In genomic region chr14:54712861-54713260, GRCm38 (mm10) we compare ENCODE assay signal across 9 mouse cellular contexts. TPM values are rescaled to one million over a fixed set of nuclear protein-coding genes. Genes with fewer than 3 reads are reported as not detected.
DNase-seq lines count a peak whose midpoint lies in the region; ATAC-seq and TF ChIP-seq lines count a peak whose summit lies in the region.
"Had no signal": no experiment of that assay in that cellular context is flagged by ENCODE, and none has a peak within 500 bp of the region (broad histone marks: within the 10 kb centered on the region; RNA-seq: fewer than 3 reads in every experiment).

No protein-coding gene starts in this region.

- H3K9ac ChIP-seq in midbrain, embryonic 13.5 days (replicated peaks): 0 out of 2 replicates have a peak overlapping the region, but pooled peaks have one; percentile 19
- H3K9ac ChIP-seq in liver, embryonic 14.5 days (replicated peaks): no peak overlapping the region; the same call in 1 of the 2 replicates

- no peak for TF ChIP-seq EP300 in liver, embryonic 14.5 days (IDR thresholded peaks at IDR 0.05; ENCODE audit: low read depth)

- H3K36me3 ChIP-seq in midbrain, embryonic 13.5 days: no peaks in the 10 kb centered on the region
- no peaks in the 10 kb centered on the region for H3K36me3 ChIP-seq in midbrain, embryonic 10.5 days
- no peaks in the 10 kb centered on the region for H3K36me3 ChIP-seq in liver, embryonic 14.5 days (replicated peaks; ENCODE audit: control insufficient read depth, insufficient read depth, low read depth)

- H3K27me3 ChIP-seq in midbrain, embryonic 13.5 days: 0 out of 2 replicates have a peak, but pooled peaks cover 4% of the 10 kb centered on the region
- H3K27me3 ChIP-seq in midbrain, embryonic 10.5 days (ENCODE audit: low read depth, poor library complexity, severe bottlenecking): peaks cover 16% of the 10 kb centered on the region
- peaks cover 8% of the 10 kb centered on the region for H3K27me3 ChIP-seq in liver, embryonic 14.5 days (ENCODE audit: control insufficient read depth, insufficient read depth, low read length)

- no peak for ATAC-seq in midbrain, embryonic 13.5 days
- ATAC-seq in liver, embryonic 14.5 days (ENCODE audit: insufficient read depth): 0 out of 2 replicates have a peak, but pooled peaks have one; percentile 6

- H3K27ac ChIP-seq in midbrain, embryonic 13.5 days: no peak overlapping the region
- H3K27ac ChIP-seq in midbrain, embryonic 10.5 days (replicated peaks): no peak overlapping the region
- no peak overlapping the region; the same call in 1 of the 2 replicates for H3K27ac ChIP-seq in liver, embryonic 14.5 days

- TF ChIP-seq CTCF in liver, embryonic 14.5 days (IDR thresholded peaks at IDR 0.05; ENCODE audit: low read depth): no peak

- WGBS in midbrain, embryonic 13.5 days: 83% methylated on average over 8 of the region's 8 CpGs
- WGBS in midbrain, embryonic 10.5 days: 73% methylated on average over 8 of the region's 8 CpGs
- 19% methylated on average over 8 of the region's 8 CpGs for WGBS in liver, embryonic 14.5 days (ENCODE audit: insufficient replicate concordance)

- H3K9me3 ChIP-seq in midbrain, embryonic 13.5 days: no peaks in the 10 kb centered on the region
- H3K9me3 ChIP-seq in midbrain, embryonic 10.5 days (replicated peaks): no peaks in the 10 kb centered on the region
- no peaks in the 10 kb centered on the region for H3K9me3 ChIP-seq in liver, embryonic 14.5 days (ENCODE audit: control insufficient read depth, low read length)

- H3K4me1 ChIP-seq in midbrain, embryonic 13.5 days (replicated peaks): peaks cover 8% of the 10 kb centered on the region
- H3K4me1 ChIP-seq in midbrain, embryonic 10.5 days: peaks cover 11% of the 10 kb centered on the region
- peaks cover 0 to 11% of the 10 kb centered on the region in 2 experiments; a peak in 1 of 4 replicates for H3K4me1 ChIP-seq in liver, embryonic 14.5 days (replicated peaks; ENCODE audit: control insufficient read depth in 2 of 2, insufficient read depth in 2 of 2, low read length in 1 of 2)

- DNase-seq in adrenal gland, adult (ENCODE audit: inconsistent age in 2 of 2, low spot score in 1 of 2): peak; percentile 32 to 53
- no peak for DNase-seq in adrenal gland, adult 8-10 months
- DNase-seq in midbrain, embryonic 10.5 days (ENCODE audit: low spot score): no peak
- DNase-seq in liver, embryonic 14.5 days (ENCODE audit: low read depth in 3 of 3, low spot score in 3 of 3): no peak
- peak; percentile 42 to 64 for DNase-seq in natural killer cell, adult 2 months (ENCODE audit: low spot score in 2 of 2)
- no peak for DNase-seq in left cerebral cortex, adult 8-10 months (ENCODE audit: low spot score in 2 of 2)
- DNase-seq in T-cell, adult 2 months (ENCODE audit: low spot score): no peak
- DNase-seq: gastrocnemius, postnatal 36 days had no signal

- no peak overlapping the region for H3K4me2 ChIP-seq in midbrain, embryonic 13.5 days (replicated peaks)
- H3K4me2 ChIP-seq in liver, embryonic 14.5 days (ENCODE audit: low read depth): no peak overlapping the region

- no peak overlapping the region for H3K4me3 ChIP-seq in midbrain, embryonic 13.5 days (replicated peaks)
- no peak overlapping the region for H3K4me3 ChIP-seq in midbrain, embryonic 10.5 days
- no peak overlapping the region for H3K4me3 ChIP-seq in liver, embryonic 14.5 days (ENCODE audit: insufficient read depth in 1 of 2, low read depth in 2 of 2, low read length in 2 of 2)

RNA-seq across cellular contexts. Expression of gene Cebpe, which starts 0.9 kb away (rescaled TPM):
- not detected for total RNA-seq in adrenal gland, adult 8-10 months (2022)
- not detected in 2 replicates for polyA plus RNA-seq in midbrain, embryonic 13.5 days (2015; fragmentation: Nextera tagmentation; extraction: Ambion mirVana)
- 0.09 and 0.11 TPM in 2 replicates for polyA plus RNA-seq in midbrain, embryonic 10.5 days (2016; fragmentation: Nextera tagmentation; extraction: Ambion mirVana)
- polyA plus RNA-seq in liver, embryonic 14.5 days (2012; rRNA removed): 5.4 and 6.3 TPM in 2 replicates
- polyA plus RNA-seq in liver, embryonic 14.5 days (2014; fragmentation: Nextera tagmentation; extraction: Ambion mirVana): 4.3 and 5.1 TPM in 2 replicates
- total RNA-seq in left cerebral cortex, adult 8-10 months (2022): not detected
- total RNA-seq: gastrocnemius, postnatal 36 days had no signal

RNA-seq across cellular contexts. Expression of gene Gm29776, which starts 14.2 kb away (rescaled TPM):
- under 1 TPM in 2 of 4 experiments, not detected in 2; 0.19 to 0.59 TPM for total RNA-seq in adrenal gland, adult 8-10 months (2022)
- polyA plus RNA-seq in midbrain, embryonic 13.5 days (2015; fragmentation: Nextera tagmentation; extraction: Ambion mirVana): 0.27 and 0.32 TPM in 2 replicates
- 0.15 TPM in 1 of 2 replicates, not detected in the other for polyA plus RNA-seq in midbrain, embryonic 10.5 days (2016; fragmentation: Nextera tagmentation; extraction: Ambion mirVana)
- 0.01 and 0.03 TPM in 2 replicates for polyA plus RNA-seq in liver, embryonic 14.5 days (2012; rRNA removed)
- polyA plus RNA-seq in liver, embryonic 14.5 days (2014; fragmentation: Nextera tagmentation; extraction: Ambion mirVana): 0.06 TPM in 1 of 2 replicates, not detected in the other
- total RNA-seq in left cerebral cortex, adult 8-10 months (2022): not detected
- total RNA-seq: gastrocnemius, postnatal 36 days had no signal

RNA-seq across cellular contexts. Expression of gene Acin1, which starts 26.1 kb away (rescaled TPM):
- 100 to 1,000 TPM; 140 to 305 (median 208) TPM for total RNA-seq in adrenal gland, adult 8-10 months (2022)
- 185 and 187 TPM in 2 replicates for polyA plus RNA-seq in midbrain, embryonic 13.5 days (2015; fragmentation: Nextera tagmentation; extraction: Ambion mirVana)
- polyA plus RNA-seq in midbrain, embryonic 10.5 days (2016; fragmentation: Nextera tagmentation; extraction: Ambion mirVana): 128 and 145 TPM in 2 replicates
- 43.5 and 64.5 TPM in 2 replicates for polyA plus RNA-seq in liver, embryonic 14.5 days (2012; rRNA removed)
- 43.2 and 47.9 TPM in 2 replicates for polyA plus RNA-seq in liver, embryonic 14.5 days (2014; fragmentation: Nextera tagmentation; extraction: Ambion mirVana)
- total RNA-seq in left cerebral cortex, adult 8-10 months (2022): 100 to 1,000 TPM; 154 to 188 (median 170) TPM

RNA-seq across cellular contexts. Expression of gene 1700123O20Rik, which starts 26.8 kb away (rescaled TPM):
- total RNA-seq in adrenal gland, adult 8-10 months (2022): 10 to 100 TPM; 34.2 to 43.9 (median 39.6) TPM
- 75.4 and 76.6 TPM in 2 replicates for polyA plus RNA-seq in midbrain, embryonic 13.5 days (2015; fragmentation: Nextera tagmentation; extraction: Ambion mirVana)
- 106 and 111 TPM in 2 replicates for polyA plus RNA-seq in midbrain, embryonic 10.5 days (2016; fragmentation: Nextera tagmentation; extraction: Ambion mirVana)
- polyA plus RNA-seq in liver, embryonic 14.5 days (2012; rRNA removed): 29.6 and 33.6 TPM in 2 replicates
- 39.9 and 42.8 TPM in 2 replicates for polyA plus RNA-seq in liver, embryonic 14.5 days (2014; fragmentation: Nextera tagmentation; extraction: Ambion mirVana)
- total RNA-seq in left cerebral cortex, adult 8-10 months (2022): 10 to 100 TPM; 17.0 to 22.4 (median 19.2) TPM

Comparison
In these comparisons a context has a peak if more than half of its experiments do, and no peak if none do; other contexts are left out.
1. DNase-seq: peak in adrenal gland, adult (2 of 2) and natural killer cell, adult 2 months (2 of 2); none in adrenal gland, adult 8-10 months (single experiment), midbrain, embryonic 10.5 days (single experiment), liver, embryonic 14.5 days (0 of 3), left cerebral cortex, adult 8-10 months (0 of 2) and T-cell, adult 2 months (single experiment).